Mouse (Mus musculus) layer of hippocampus, adult 9-10 months (tissue): ENCODE data around the gene Vmn1r43.
"Not testable (repeated sequence)": the region's sequence is repeated elsewhere in the genome, so short reads cannot be mapped to it uniquely, and the experiment has no call there.

Source experiments
- DNase-seq: peaks from one replicate; pipeline ENCODE4 v3.0.0; 2022; ENCODE audit warnings: low spot score

The Vmn1r43 gene

GRCm38 (mm10) chr6:89876313-89876712 is at the start of gene Vmn1r43, which contains the start of gene Vmn1r42:
TSS of gene Vmn1r43 (minus strand) at chr6:89876413.
TSS of gene Vmn1r42 (minus strand) at chr6:89876413.
- not testable (repeated sequence) for DNase-seq

GRCm38 (mm10) chr6:89883812-89884211 is 7.6 kb upstream of the Vmn1r43 start:
- no peak for DNase-seq

- DNase-seq = no peak
Observed at GRCm38 (mm10) chr6:89883360-89883759, 7.1 kb upstream of the Vmn1r43 start, which contains the start of gene Vmn1r44. TSS of gene Vmn1r44 (plus strand) at chr6:89883660.

- no peak for DNase-seq
Observed at GRCm38 (mm10) chr6:89880867-89881266, 4.7 kb upstream of the Vmn1r43 start.

- DNase-seq = no peak
Observed at GRCm38 (mm10) chr6:89876963-89877362, 750 bp upstream of the Vmn1r43 start.

- no peak for DNase-seq
Observed at GRCm38 (mm10) chr6:89867976-89868375, 8.2 kb downstream of the Vmn1r43 start.

- no peak for DNase-seq
Observed at GRCm38 (mm10) chr6:89867276-89867675, 8.9 kb downstream of the Vmn1r43 start.

- no peak for DNase-seq
Observed at GRCm38 (mm10) chr6:89863792-89864191, 12.4 kb downstream of the Vmn1r43 start.

GRCm38 (mm10) chr6:89859839-89860238 is 16.4 kb downstream of the Vmn1r43 start:
- no peak for DNase-seq

GRCm38 (mm10) chr6:89857552-89857951 is 18.7 kb downstream of the Vmn1r43 start:
- DNase-seq = no peak
